Mouse (Mus musculus) cortical plate, adult 2 months (tissue): ENCODE results near the gene Ppp1cc.

Experiments used
- CTCF ChIP-seq: fragments of 200-500 bp; IDR thresholded peaks from 2 replicates; pipeline ENCODE4 v1.5.1; 2011; ENCODE audit warnings: mild to moderate bottlenecking, control low read depth, low read length; ENCODE audit not compliant: insufficient read depth; ENCODE audit errors: extremely low read depth
- POLR2A ChIP-seq: fragments of 200-500 bp; IDR thresholded peaks from 2 replicates; pipeline ENCODE4 v1.6.1; 2011; ENCODE audit warnings: mild to moderate bottlenecking, low read length, control low read depth; ENCODE audit not compliant: insufficient read depth; ENCODE audit errors: extremely low read depth

DNA sequence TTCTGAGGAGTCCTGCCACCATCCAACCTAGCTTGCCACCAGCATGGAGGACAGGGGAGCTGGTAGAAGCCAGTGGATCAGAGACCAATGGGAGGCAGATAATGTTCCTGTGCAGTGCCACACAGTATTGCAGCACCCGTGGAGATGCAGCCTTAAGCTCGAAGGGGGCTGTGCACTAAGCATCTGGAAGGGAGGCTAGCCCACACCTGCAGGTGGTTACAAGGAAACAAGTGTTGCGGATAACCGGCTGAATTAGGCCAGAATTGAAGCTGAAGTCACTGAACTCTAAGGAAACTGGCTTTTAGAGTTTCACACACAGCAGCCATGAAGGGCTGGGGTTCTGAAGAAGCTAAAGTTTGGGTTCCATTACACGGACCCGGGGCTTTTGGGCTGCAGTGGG, 50.8 kb downstream of the Ppp1cc start:
- TF ChIP-seq POLR2A (no peak), CTCF (no peak)
